Mouse (Mus musculus) NIH3T3 (cell line): ENCODE data around the gene Arl15.

Source experiments
- DNase-seq: peaks from one replicate; pipeline ENCODE4 v3.0.0-alpha.2; 2012; ENCODE audit warnings: low read depth

The Arl15 gene

GRCm38 (mm10) chr13:113917868-113918411 lies 123.6 kb downstream of the Arl15 start:
- DNase-seq: no peak

GRCm38 (mm10) chr13:113918668-113919067 lies 124.4 kb downstream of the Arl15 start:
- no peak for DNase-seq

- no peak for DNase-seq
Measured at GRCm38 (mm10) chr13:113935697-113936096, 141.4 kb downstream of the Arl15 start.

- DNase-seq: no peak
Measured at GRCm38 (mm10) chr13:113937231-113937630, 142.9 kb downstream of the Arl15 start.

GRCm38 (mm10) chr13:113938561-113938960 lies 144.3 kb downstream of the Arl15 start:
- no peak for DNase-seq

GRCm38 (mm10) chr13:113939097-113939496 lies 144.8 kb downstream of the Arl15 start:
- DNase-seq: no peak

GRCm38 (mm10) chr13:113939681-113940080 lies 145.4 kb downstream of the Arl15 start:
- no peak for DNase-seq

GRCm38 (mm10) chr13:113940151-113940550 lies 145.8 kb downstream of the Arl15 start:
- no peak for DNase-seq

GRCm38 (mm10) chr13:113941943-113942342 lies 147.6 kb downstream of the Arl15 start:
- DNase-seq: no peak

- peak; percentile 71 for DNase-seq
Measured at GRCm38 (mm10) chr13:113947546-113947945, 153.2 kb downstream of the Arl15 start.

- DNase-seq: no peak
Measured at GRCm38 (mm10) chr13:113949708-113950107, 155.4 kb downstream of the Arl15 start.

- no peak for DNase-seq
Measured at GRCm38 (mm10) chr13:113950131-113950530, 155.8 kb downstream of the Arl15 start.

GRCm38 (mm10) chr13:113957438-113957837 lies 163.1 kb downstream of the Arl15 start:
- DNase-seq: no peak

- DNase-seq: no peak
Measured at GRCm38 (mm10) chr13:113964945-113965344, 170.6 kb downstream of the Arl15 start.

GRCm38 (mm10) chr13:113970706-113971105 lies 176.4 kb downstream of the Arl15 start:
- peak; percentile 6 for DNase-seq

- DNase-seq: peak; percentile 66
Measured at GRCm38 (mm10) chr13:113972401-113972800, 178.1 kb downstream of the Arl15 start.

- no peak for DNase-seq
Measured at GRCm38 (mm10) chr13:113974866-113975265, 180.6 kb downstream of the Arl15 start.

GRCm38 (mm10) chr13:113975722-113976121 lies 181.4 kb downstream of the Arl15 start:
- DNase-seq: no peak

GRCm38 (mm10) chr13:113976936-113977335 lies 182.6 kb downstream of the Arl15 start:
- peak; percentile 32 for DNase-seq

GRCm38 (mm10) chr13:113980739-113981460 lies 186.6 kb downstream of the Arl15 start:
- no peak for DNase-seq

- no peak for DNase-seq
Measured at GRCm38 (mm10) chr13:113981461-113982000, 187.2 kb downstream of the Arl15 start.

- DNase-seq: peak; percentile 8
Measured at GRCm38 (mm10) chr13:113983633-113984032, 189.3 kb downstream of the Arl15 start.

GRCm38 (mm10) chr13:113984491-113984890 lies 190.2 kb downstream of the Arl15 start:
- DNase-seq: no peak
